Mouse (Mus musculus) heart, postnatal 36 days (tissue): ENCODE measurements around the gene Nsmce1. TPM values are rescaled to one million over a fixed set of nuclear protein-coding genes. Genes with fewer than 3 reads are reported as not detected.
A peak's percentile ranks its signal among the peaks of the same experiment; 100 is the strongest.

Source experiments
- DNase-seq, 2 experiments: peaks; one replicate each; pipeline ENCODE4 v3.0.0; 2021 to 2022
- intact Hi-C: fragments of 180-260 bp; cut with DNase I; formaldehyde crosslinking; loops from one replicate; pipeline ENCODE4 v1.15.1; 2025
- total RNA-seq, 2 experiments: library from RNA; stranded (reverse); gene quantifications; 2 replicates each; pipeline ENCODE4 v1.2.3; 2021

Gene Nsmce1
- total RNA-seq, 2 experiments from 2014 or later = 32.3 to 37.0 TPM

DNA sequence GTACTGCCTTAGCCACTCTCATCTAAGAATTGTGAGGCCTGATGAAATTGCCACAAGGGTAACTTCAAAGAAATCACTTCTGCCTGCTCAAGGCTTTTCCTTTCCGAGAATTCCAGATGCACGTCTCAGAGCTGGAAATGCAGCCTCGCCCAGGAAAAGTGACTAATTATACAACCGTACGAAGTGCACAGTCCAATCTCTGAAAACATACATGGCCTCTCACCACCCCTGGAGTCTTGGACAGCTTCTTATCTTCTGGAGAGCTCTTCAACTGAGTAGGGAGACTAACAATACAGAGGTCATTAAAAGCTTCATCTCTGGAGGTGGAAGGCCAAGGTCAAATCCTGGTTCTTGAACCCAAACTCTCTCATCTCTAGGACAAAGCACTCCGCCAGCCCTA, 1.2 kb upstream of the Nsmce1 start:
- DNase-seq = no peak
- intact Hi-C loops = no loop called here

DNA sequence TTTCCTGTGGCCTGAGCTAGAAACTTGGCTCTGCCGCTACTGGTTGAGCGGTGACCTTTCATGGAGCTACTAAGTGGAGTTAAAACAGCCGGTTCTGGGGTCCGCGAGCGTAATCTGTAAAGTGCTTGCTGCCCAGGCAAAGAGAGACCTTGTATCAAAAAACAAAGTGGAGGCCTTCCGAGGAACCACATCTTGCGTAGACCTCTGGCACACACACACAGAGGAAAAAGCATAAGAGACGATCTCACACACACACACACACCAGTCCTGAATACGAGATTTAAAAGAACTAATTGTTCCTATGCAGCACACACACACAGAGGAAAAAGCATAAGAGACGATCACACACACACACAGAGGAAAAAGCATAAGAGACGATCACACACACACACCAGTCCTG, 364 bp upstream of the Nsmce1 start:
- intact Hi-C loops = loop anchor here (1.0 to 2.0 kb wide), 3 partner anchors 19 to 90 kb away; partner anchors contain the start of gene Il4ra

DNA sequence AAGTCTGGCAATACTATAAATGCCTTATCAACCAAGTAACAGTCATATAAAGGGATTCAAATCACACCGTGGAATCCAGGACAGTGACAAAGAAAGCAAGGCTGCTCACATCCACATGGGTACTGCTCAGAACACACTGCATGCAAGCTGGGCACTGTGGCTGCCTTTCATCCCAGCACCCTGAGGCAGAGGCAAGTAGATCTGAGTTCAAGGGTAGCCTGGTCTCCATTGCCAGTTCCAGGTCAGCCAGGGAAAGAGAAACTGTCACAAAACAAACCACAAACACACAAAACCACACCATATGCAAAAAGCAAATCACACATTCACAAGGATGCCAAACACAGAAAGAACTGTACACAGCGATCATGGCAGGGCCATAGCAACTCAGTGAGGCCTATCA, 1.8 kb downstream of the Nsmce1 start:
- DNase-seq = no peak
- intact Hi-C loops = loop anchor here (2.0 kb wide), 1 partner anchor 63 kb away; the partner anchor contains the start of gene Il4ra

More for the DNA sequence above, 364 bp upstream of the Nsmce1 start:
- DNase-seq = no peak

DNA sequence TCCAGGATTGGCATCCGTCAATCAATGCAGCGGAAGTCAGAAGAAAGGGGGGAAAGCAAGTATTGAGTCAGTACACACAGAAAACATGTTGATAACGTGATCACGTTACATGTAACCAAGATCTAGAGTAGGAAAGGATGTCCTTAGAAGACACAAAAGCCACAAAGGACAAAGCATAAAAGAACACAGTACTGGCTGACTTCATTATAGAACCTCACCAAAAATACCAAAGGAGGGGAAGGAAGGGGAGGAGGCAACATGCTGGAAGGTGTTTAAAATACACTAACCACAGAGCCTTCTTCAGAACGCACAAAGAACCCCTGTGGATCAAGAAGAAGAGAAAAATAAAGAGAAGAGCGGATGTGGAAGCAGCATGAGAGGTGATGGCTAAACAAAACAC, 2.7 kb downstream of the Nsmce1 start:
- intact Hi-C loops = no loop called here
- DNase-seq = no peak

DNA sequence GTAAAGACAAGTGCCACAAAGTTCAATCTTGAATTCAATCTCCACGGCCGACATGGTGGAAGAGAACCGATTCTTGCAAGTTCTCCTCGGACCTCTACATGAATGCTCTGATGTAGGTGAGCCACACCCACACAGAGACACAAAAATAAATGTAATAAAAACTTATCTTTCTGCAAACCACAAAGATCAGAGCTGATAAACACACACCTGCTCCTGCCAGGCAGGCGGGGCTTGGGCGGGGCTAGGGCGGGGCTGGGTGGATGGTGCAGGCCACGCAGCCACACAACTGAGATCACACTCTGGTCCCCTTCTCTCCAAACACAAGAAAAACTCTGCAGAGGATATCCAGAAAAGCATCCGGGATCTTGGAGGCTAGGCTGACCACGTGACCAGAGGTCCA, 4.3 kb downstream of the Nsmce1 start:
- intact Hi-C loops = no loop called here
- DNase-seq = no peak

DNA sequence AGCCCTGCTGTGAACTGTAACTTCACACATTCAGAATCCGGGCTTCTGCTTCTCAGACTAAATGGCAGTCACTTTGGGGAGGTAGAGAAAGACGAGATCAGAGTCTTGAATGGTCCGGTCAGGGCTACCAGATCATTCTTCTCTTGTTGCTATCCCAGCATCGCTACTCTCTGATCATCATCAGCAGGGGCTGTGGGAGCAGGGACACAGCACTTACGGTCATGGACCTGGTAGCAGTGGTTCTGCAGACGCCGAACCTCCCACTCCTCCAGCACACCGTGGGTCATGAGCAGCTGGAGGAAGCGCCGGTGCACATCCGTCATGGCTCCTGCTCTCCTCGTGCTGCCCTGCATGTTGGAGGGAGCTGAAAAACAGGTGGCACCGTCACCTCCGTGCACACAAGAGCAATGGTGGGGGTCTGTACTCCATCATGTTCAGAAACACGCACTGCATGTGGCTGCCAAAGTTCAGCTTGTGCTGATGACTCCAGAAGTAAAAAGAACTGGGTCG, 5.2 kb downstream of the Nsmce1 start:
- intact Hi-C loops = no loop called here

DNA sequence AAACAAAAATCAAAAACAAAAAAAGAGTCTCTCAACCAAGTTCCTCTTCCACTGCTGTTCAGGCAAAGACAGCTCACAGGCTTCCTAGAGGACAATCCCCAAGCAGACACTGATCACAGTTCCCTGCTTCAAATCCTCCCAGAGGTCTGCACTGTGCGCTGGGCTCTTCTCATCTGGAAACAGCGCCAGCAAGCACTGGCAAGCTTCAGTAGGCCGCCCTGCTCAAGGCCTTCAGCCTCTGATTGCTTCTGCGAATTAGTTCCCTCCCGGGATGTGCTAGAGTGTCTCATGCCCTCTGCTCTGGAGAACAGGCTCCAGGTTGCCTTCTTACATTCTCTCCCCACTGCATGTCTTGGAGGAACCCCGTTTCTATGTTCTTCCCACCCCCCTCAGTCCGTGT, 6.6 kb downstream of the Nsmce1 start:
- intact Hi-C loops = no loop called here
- no peak for DNase-seq

More for the DNA sequence above, 5.2 kb downstream of the Nsmce1 start:
- no peak for DNase-seq

DNA sequence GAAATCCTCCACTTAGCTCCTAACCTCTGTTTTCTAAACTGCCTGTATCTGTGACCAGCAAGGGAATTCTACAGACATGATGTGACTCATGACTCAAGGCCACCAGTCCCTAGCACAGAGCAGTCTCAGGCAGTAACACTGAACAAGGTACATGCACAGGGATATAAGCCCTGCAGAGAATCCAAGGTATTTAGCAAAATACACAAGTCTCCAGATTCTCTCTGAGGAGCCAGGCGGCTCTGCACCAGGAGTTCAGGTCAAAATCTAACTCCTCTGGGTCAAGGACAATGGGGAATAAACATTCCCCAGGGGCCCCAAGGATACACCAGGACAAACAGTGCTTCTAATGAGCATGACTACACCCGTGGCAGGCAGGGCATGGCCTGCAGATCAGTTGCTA, 8.5 kb downstream of the Nsmce1 start:
- intact Hi-C loops = no loop called here
- no peak for DNase-seq

DNA sequence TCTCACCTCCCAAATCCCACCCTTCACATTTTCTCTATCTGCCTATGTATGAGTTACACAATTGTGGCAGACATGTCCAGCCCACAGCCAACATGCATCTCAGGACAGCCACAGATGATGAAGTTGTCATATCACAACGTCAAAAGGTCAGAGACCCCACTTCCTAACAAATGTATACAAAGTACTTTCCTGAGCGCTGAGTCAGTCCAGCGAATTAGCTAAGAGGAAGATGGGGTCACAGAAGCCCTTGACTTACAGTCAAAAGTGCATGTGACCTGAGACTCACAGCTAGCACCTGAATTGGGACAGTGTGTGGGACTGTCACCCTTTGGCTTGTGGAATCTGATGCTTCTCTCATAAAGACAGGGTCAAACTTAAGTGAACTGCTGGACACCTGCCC, 9.1 kb downstream of the Nsmce1 start:
- DNase-seq = no peak
- intact Hi-C loops = no loop called here

DNA sequence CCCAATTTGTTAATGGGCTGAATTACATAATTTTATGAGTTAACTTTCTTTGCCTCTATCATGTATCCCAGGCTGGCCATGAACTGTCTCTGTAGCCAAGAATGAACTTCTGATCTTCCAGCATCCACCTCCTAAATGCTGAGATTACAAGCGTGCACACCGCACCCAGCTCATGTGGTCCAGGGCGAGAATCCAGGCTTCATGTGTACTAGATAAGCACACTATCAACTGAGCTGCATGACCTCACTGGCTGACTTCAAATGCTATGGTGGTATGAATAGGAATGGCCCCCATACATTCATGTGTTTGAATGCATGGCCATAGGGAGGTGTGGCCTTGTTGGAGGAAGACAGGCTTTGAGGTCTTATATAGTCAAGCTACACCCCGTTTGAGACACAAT, 10.9 kb downstream of the Nsmce1 start:
- intact Hi-C loops = no loop called here
- no peak for DNase-seq

DNA sequence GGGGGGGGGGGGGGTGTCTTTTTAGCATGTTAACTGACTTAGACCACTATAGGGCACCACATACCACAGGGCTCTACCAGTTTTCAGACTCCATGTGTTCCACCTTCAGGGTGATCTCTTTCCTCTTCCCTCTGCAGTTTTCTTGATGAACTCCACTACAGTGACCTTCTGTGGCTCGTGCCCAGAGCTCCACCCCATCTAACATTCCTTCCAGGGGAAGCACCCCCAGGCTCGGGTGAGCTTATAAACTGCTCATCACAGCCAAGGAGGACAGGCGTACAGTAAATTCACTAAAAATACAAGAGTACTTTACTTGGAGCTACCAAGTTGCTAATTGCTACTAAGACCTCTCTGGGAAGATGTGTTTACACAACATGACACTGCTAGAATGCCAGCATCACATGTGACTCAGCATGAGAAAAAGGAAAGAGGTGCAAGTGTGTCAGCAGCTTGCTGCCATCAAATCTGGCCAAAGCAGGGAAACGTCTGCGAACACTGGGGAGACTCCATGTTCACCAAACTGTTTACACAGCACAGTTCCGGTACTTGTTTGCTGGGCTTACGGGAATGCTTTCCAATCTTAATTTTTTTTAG, 12.9 kb downstream of the Nsmce1 start:
- DNase-seq = peak; percentile 21 to 40
- intact Hi-C loops = no loop called here

DNA sequence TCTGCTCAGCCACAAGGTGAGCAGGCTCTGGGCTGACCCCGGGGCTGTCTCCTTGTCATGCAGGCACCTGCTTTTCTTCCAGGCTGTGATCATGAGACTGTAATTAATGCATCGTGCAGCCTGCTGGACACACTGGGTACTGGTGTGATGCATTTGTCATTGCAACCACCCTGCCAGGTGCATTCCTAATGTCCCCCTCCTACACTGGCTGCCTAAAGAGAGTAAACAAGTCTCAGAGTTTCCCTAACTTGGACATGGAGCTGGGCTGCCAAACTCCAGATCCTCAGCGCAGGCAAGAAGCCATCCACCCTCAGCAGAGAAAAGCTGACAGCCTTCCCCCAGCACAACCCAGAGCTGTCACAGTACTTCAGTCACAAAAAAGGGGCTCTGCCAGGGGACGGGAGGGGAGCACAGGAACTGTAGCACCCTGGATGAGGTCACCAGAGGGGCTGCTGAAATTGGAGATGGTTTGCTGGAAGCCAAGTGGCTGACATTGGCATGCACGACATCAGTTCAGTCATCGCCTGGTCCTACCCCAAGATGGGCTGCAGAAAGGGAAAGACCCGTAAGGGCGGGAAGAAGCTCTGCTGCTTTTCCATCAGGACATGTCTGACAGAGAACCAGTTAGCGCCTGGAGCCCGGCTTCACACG, 15.7 kb downstream of the Nsmce1 start:
- DNase-seq = peak; percentile 37 to 46
- intact Hi-C loops = no loop called here

DNA sequence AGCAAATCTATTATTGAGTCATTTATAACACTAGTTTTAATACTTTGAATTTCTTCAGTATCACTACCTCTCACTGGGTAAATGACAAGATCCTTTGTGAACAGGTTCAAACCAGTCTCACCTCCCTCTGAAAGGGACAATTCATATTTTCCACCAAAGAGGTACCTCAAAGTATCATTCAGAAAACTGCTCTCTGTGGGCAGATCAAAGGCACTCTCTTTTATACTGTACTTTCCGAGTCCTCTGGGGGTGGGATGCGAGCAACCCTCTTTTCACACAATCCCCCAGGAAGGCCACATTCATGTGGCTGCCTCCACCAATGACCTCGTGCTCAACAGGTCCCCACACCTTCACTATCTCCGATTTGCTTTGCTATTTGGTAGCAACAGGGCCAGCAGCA, 16.9 kb downstream of the Nsmce1 start:
- DNase-seq = no peak
- intact Hi-C loops = no loop called here

DNA sequence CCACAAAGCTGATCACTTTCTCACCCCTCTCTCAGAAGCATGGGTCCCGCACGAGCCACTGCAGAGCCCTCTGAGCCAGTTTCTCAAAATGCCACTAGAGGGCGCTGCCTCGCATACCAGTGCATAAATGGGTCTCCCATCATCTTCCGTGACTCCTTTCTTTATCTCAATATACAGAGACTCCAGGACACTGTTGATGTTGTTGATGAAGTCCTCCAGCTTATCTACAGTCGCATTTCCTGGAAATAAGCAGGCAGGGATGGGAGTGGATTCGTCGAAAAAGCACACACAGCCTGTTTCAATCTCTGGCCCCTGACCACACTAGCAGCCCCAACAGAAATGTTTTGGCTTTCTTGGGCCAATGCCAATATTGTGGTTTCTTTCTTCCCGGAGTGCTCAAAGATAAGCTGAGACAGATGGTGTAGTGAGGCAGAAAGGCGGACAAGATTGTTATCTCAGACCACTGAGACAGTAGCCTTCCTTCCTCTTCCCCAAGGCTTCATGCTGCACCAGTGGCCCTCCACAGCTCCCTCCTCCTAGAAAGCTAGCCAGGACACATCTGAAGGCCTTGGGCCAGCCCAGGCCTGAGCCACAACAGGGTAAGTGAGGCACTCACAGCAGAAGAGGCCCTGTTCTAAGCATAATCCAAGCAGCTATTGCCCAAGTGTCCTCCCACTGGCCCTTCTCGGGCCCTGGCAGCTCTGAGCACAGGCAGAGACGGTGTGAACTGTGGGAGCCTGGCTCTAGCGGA, 19.2 kb downstream of the Nsmce1 start:
- DNase-seq = peak; percentile 82 to 83
- intact Hi-C loops = loop anchor here (1.0 to 2.0 kb wide), 3 partner anchors 19 to 167 kb away; partner anchors contain the start of genes Kdm8 and Nsmce1

DNA sequence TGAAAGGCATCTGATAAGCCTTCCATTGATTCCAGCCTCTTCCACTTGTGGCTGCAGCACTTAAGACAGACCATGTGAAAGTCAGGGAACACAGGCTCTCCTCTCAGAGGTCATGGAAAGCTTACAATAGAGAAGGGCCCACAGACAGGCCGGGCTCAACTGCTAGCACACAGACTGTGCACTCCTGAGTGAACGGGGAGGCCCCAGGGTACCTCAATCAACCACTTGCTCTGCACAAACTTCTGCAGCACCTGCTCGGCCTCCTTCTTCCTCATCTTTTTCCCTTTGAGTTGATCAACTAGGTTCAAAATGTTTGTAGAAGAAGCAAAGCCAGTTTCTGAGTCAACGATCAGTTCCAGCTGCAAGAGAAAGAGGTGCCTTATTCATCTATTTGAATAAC, 20.5 kb downstream of the Nsmce1 start:
- intact Hi-C loops = loop anchor here (1.0 to 2.0 kb wide), 2 partner anchors 110 to 168 kb away; no protein-coding TSS in a partner anchor
- DNase-seq = no peak

DNA sequence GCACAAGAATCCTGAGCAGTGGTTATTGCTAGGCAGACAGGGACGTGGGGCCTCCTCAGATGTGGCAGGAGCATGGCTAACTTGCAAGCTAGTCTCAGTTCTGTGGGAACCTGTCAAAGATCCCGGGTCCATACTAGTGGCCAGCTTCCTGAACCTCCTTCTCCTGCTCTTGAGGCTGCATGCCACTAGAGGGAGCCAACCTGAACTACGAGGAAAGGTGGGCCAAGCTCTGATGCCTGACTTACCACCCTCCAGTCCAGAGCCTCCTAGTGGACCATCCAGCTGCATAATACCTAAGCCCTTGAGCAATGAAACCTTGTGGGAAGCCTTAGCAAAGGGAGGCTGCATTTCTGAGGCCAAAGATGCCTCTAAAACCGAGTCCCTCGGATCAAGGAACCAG, 21.5 kb downstream of the Nsmce1 start:
- peak; percentile 73 to 75 for DNase-seq
- intact Hi-C loops = loop anchor here (1.0 to 2.0 kb wide), 2 partner anchors 111 to 169 kb away; no protein-coding TSS in a partner anchor

DNA sequence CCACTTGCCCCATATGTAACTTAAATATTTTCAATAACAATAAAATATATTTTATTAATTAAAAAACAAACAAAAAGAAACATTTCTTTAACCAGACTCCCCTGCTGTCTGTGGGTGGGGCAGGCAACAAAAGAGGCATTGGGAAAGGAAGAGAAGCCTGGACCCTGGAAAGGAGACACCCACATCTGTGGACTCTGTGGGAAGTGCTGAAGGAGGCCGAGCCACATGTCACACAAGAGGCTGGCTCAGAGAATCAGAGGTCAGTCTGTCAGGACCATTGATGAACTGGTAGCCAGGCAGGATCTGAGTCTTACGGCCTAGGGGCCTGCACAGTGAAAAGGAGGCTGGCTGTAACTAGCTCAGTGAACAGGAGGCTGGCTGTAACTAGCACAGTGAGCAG, 29.2 kb downstream of the Nsmce1 start:
- no peak for DNase-seq
- intact Hi-C loops = no loop called here

DNA sequence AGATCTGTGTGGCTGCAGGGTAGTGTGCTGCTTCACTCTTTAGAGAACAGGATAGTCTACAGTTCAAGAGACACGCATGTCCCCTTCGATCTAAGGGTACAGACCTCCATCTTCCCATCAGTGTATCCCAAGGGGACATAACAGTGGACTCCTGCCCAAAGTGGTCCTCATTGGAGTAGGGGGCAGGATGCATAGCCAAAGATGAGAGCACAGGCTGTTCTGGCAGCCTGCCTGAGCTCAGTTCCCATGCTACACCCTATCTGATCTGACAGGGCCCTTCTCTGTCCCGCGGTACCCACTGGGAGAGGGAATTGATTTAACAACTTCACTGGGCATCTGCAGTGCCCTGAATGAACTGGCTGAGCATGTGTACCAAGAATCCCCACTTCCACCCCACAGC, 37.7 kb downstream of the Nsmce1 start:
- no peak for DNase-seq
- intact Hi-C loops = no loop called here

DNA sequence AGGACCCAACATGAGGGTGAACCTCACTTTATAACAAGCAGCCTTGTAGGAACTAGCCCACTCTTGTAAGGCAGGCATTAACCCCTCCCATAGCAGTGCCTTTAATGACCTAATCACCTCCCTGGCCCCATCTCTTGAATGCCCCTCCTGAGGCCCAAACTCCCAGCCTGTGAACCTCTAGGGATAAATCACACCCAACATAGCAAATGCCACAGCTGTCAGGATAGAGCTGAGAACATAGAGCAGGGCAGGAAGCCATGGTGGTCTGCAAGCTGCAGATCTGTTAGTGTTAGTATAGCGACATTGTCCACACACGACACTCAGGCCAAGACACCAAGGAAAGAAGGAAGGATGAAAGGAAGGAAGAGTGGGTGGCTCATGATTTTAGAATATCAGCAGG, 40.3 kb downstream of the Nsmce1 start:
- no peak for DNase-seq
- intact Hi-C loops = no loop called here

DNA sequence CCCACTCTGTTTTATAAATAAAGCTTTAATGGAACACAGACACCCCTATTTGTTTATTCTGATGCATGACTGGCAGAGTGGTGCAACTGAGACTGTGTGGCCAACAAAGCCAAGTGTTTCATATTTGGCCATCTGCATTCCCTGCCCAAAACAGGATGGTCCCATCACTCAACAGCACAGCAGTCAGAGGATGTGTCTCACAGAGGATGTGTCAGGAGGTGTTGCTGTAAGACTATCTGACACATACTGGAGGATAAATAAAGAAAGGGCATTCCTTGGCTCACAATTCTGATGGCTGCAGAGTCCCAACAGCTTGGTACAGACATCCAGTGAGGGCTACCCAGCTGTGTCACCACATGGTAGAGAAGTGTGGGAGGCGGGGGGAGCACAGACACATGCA, 40.7 kb downstream of the Nsmce1 start:
- intact Hi-C loops = no loop called here

More for the DNA sequence above, 40.7 kb downstream of the Nsmce1 start:
- no peak for DNase-seq
